Mouse (Mus musculus): ENCODE measurements around the gene Xndc1.

- TF ChIP-seq ZNF384 (IDR thresholded peaks at IDR 0.05; ENCODE audit: low read depth, low read length) (no peak), CHD2 (IDR thresholded peaks at IDR 0.05; ENCODE audit: low read depth, low read length) (no peak), ZC3H11A (IDR thresholded peaks at IDR 0.05; ENCODE audit: borderline replicate concordance, low read depth, low read length) (no peak), MAFK (IDR thresholded peaks at IDR 0.05; ENCODE audit: insufficient read depth, low read depth, low read length) (no peak), HCFC1 (IDR thresholded peaks at IDR 0.05; ENCODE audit: borderline replicate concordance, insufficient read depth, low read length) (no peak)
Observed at GRCm38 (mm10) chr7:102064655-102065045, 661 bp upstream of the Xndc1 start.

All from ES-E14 (cell line).